Mouse (Mus musculus) heart, adult 8-10 months (tissue): ENCODE results near the gene Nme4. TPM values are rescaled to one million over a fixed set of nuclear protein-coding genes. Genes with fewer than 3 reads are reported as not detected.
"Not testable (repeated sequence)": the region's sequence is repeated elsewhere in the genome, so short reads cannot be mapped to it uniquely, and the experiment has no call there.

Source experiments
- DNase-seq: peaks from one replicate; pipeline ENCODE4 v3.0.0; 2022; ENCODE audit warnings: low spot score
- total RNA-seq, 4 experiments: library from RNA; stranded (reverse); gene quantifications; 2 replicates each; pipeline ENCODE4 v1.2.4; 2022

Nme4 gene
- total RNA-seq, 4 experiments from 2014 or later: 5.0 to 7.6 (median 5.9) TPM

DNA sequence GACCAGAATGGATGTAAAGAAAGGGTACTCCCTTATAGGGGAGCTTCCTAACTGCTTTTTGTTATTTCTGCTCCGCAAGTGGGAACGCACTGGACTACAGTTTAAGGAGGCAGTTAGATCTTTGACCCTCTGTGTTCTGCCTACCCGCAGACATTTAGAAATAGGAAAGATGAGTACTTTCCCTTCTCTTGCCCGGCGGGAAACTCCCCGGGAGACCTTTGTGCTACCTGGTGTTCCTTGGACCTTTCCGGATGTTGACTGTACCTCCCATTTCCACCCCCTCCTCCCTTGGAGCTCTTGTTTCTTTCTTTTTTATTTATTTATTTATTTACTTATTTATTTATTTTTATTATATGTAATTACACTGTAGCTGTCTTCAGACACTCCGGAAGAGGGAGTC, 18.7 kb upstream of the Nme4 start:
- DNase-seq: no peak

DNA sequence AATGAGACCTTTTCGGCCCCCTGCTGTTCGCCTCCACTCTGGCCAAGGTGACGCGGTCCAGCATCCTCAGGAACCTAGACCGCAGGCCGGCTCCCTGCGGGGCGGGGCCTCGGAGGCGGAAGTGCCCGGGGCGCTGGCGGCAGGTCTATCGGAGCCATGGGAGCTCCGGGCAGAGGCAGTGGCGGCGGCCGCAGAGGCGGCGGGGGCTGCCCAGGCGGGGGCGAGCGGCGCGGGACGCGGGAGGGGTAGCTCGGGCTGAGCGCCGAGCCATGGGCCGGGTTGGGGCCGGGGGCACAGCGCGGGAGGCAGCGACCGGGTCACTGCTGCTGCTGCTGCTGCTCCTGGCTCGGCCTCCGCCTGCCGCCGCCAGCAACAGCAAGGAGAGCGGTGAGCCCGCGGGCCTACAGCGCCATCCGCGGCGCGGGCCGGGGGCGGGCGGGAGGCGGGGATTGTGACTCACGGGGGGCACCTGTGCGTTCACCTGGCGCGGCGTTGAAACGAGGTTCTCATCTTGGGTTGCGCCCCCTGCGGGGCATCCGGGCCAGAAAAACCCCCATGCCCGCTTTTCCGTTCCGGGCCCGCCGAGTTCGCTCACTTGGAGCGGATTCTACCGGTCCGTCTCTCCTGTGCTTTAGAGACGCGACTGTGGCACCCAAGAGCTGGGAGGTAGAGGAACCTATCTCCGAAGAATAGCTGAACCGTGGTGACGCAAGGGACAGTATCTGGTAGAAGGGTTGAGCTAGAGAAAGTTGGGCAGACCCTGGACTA, 18.0 kb upstream of the Nme4 start, which contains the start of gene Tmem8:
Gene Tmem8, plus strand, starts transcription at position 119 of the 768 bp plus-strand sequence.
- no peak for DNase-seq

GRCm38 (mm10) chr17:26112751-26113150, 17.3 kb upstream of the Nme4 start:
- DNase-seq: no peak

- no peak for DNase-seq
Measured at GRCm38 (mm10) chr17:26111722-26112121, 16.3 kb upstream of the Nme4 start.

- no peak for DNase-seq
Measured at GRCm38 (mm10) chr17:26111024-26111423, 15.6 kb upstream of the Nme4 start.

GRCm38 (mm10) chr17:26110156-26110555, 14.8 kb upstream of the Nme4 start:
- DNase-seq: no peak

DNA sequence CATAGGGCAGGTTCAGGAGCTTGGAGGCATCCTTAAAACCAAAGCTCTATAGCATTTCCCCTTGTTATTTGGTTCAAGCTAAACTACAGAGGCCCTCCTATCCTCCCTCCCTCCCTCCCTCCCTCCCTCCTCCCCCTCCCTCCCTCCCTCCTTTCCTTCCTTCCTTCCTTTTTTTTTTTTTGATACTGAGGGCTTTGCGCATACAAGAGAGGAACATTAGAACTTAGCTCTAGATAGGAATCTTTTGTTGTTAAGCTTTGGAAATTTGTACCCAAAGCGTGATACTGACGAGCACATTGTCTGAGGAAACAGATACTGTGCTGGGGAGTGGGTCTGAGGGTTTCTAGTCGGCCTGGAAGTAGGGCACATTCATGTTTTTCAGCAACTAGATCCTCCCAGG, 10.2 kb upstream of the Nme4 start:
- no peak for DNase-seq

DNA sequence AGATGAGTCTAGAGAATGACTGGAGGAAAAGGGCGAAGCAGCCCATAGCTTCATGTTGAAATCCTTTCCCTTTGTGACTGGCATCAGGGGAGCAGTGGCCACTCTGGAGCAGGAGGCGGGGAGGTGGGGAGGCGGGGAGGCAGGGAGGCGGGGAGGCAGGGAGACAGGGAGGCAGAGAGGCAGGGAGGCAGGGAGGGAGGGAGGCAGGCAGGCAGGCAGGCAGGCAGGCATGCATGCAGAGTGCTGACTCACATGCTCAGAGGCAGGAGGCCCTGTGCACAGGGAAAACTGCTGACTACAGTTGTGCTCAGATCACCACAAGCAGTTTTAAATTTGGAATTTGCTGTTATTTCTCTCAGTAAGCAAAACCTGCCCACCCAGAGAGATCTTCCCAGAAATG, 6.1 kb upstream of the Nme4 start:
- DNase-seq: no peak

DNA sequence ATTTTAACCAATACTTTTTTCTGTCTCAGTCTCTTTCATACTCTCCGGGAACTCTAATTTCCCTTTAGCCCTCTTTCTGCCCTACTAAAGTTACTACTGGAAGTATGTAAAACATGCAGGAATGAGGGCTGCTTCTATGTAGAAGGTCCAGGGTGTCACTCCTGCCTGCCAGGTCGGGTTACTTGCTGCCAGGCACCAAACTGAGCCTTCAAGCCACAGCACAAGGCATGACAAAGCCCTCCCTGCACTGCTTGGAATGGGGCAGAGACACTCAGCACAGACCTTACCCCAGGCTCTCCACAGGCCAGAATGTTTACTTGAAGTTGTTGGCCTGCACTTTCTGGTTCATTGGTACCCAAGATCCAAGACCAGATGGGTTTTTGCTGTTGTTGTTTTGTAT, 4.8 kb upstream of the Nme4 start:
- DNase-seq: no peak

DNA sequence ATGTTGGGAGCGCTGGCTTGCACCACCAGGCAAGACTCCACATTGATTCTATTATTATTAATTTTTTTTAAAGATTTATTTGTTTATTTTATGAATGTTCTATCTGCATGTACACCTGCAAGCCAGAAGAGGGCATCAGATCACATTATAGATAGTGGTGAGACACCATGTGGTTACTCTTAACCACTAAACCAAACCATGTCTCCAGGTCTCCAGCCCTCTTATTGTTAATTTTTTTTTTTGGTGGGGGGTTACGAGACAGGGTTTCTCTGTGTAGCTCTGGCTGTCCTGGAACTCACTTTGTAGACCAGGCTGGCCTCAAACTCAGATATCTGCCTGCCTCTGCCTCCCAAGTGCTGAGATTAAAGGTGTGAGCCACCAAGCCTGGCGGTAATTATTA, 3.9 kb upstream of the Nme4 start:
- not testable (repeated sequence) for DNase-seq

DNA sequence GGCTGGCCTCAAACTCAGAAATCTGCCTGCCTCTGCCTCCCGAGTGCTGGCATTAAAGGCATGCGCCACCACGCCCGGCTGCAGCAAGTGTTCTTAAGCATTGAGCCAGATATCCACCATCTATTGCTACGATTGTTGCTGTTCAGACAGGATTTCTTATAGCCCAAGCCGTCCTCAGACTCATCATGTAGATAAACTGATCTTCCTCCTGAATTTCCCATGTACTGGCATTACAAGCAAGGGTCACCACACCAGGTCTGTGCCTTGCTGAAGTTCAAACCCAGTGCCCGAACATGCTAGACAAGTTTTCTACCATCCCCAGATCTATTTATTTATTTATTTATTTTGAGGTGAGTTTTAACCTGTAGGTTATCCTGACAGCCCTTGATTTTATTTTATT, 3.1 kb upstream of the Nme4 start:
- no peak for DNase-seq

GRCm38 (mm10) chr17:26094531-26095110, 781 bp downstream of the Nme4 start:
- DNase-seq: no peak

GRCm38 (mm10) chr17:26089905-26090632, 5.3 kb downstream of the Nme4 start, which contains the start of gene Decr2:
Gene Decr2 (minus strand): TSS chr17:26090337.
- DNase-seq: peak; percentile 90

DNA sequence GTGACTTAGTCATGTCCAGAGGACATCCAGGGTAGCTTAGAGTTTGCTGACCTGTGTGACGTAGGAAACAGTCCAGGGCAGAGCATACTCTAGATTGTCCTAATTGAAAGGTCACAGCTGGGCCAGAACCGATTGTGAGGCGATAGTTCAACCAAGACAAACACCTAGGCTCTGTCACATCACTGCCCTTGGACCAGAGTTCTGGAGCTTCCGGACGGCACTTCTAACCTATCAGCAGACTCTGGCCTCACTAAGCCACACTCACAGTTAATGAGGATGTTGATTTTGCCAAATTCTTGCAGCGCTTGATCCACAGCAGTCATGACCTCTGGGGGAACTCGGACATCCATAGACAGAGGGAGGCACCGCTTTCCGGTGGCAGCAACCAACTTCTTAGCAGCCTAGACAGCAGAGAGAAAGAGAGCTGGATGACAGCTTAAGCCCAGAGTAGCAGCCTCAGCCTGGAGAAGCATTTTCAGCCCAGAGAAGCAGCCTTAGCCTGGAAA, 8.3 kb downstream of the Nme4 start:
- DNase-seq: no peak

DNA sequence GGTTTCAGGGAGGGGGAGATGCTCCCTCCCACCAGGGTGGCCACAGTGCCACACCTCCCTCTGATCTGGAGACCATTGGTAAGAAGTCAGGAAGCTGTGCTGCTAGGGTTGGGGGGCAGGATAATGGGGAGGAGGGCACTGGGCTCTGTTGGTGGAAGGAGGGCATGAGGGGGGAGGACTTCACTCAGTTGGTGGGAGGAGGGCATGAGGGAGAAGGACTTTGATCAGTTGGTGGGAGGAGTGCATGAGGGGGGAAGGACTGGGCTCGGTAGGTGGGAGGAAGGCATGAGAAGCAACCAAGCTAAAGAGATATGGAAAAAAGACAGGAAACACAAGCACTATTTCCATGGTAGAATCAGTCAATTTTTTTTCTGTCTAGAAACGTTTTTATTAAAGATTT, 14.5 kb downstream of the Nme4 start:
- DNase-seq: no peak

- DNase-seq: no peak
Measured at GRCm38 (mm10) chr17:26078851-26079250, 16.6 kb downstream of the Nme4 start.

DNA sequence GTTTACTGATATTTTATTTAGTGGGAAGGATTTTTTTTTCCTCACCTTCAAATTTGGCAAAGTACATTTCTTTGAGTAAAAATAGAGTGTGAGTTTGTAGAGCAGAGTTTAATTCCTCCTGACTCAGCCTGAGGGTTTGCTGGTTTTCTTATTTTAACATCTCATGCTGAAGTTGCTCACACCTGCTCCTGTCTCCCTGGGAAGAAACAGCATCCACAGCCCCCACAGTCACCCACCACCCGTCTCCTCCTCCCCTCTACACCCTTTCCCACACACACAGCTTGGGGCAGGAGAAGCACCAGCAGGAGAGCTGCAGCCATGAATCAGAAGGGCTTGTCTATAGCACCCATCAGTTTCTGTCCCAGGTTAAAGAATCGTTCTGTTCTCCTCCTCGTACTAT, 20.2 kb downstream of the Nme4 start:
- no peak for DNase-seq

DNA sequence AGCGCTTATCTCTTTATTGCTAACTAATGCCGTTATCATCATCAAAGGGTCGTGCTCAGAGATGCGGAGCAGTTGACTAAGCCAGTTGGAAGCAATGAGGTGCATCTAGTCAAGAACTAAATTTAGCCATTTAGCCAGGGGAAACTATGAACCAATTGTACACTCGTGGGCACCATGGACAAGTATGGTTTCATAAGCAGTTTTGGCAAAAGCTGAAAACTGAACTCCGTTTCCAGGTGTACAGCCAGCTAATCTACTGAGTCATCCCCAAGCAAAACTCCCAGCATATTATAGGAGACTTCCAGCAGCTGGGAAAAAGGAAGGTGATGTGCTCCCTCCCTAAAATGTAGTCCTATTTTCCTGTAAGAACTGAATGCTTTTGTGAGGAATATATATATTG, 25.3 kb downstream of the Nme4 start:
- no peak for DNase-seq

- peak; percentile 72 for DNase-seq
Measured at GRCm38 (mm10) chr17:26068831-26069739, 26.3 kb downstream of the Nme4 start, which contains the start of gene Rab11fip3. Gene Rab11fip3 (minus strand): TSS chr17:26069555.

DNA sequence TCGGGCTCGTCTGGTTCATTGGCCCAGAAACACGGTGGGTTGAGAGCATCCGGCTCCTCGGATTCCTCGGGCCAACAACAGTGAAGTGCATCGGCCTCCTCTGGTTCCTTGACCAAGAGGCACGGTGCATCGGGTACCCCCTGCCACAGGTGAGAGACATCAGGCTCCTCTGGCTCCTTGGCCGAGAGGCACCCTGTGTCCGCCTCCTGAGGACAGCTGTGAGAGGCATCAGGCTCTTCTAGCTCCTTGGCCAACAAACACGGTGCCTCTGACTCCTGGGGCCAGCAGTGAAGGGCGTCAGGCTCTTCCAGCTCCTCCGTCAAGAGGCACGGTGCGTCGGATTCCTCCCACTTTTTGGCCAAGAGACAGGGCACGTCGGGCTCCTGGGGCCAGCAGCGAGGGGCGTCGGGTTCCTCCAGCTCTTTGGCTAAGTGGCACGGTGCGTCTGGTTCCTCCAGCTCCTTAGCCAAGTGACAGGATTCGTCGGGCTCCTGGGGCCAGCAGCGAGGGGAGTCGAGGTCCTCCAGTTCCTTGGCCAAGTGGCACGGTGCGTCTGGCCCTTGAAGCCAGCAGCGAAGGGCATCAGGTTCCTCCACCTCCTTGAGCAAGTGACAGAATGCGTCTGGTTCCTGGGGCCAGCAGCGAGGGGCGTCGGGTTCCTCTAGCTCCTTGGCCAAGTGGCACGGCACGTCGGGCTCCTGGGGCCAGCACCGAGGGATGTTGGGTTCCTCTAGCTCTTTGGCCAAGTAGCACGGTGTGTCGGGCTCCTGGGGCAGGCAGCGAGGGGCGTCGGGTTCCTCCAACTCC, 27.2 kb downstream of the Nme4 start:
- no peak for DNase-seq
